Mouse (Mus musculus) brain, embryonic 14.5 days (tissue): Measurements from ENCODE around the gene Dcaf5. TPM values are rescaled to one million over a fixed set of nuclear protein-coding genes. Genes with fewer than 3 reads are reported as not detected.

Source experiments
- DNase-seq: peaks from one replicate; pipeline ENCODE4 v3.0.0-alpha.2; 2011; ENCODE audit warnings: low read depth
- CTCF ChIP-seq: fragments of 200-500 bp; IDR thresholded peaks from 2 replicates; pipeline ENCODE4 v1.5.1; 2012; ENCODE audit warnings: inconsistent platforms, mild to moderate bottlenecking, moderate library complexity, borderline replicate concordance; ENCODE audit not compliant: insufficient read depth, insufficient read length; ENCODE audit errors: extremely low read depth
- POLR2A ChIP-seq: fragments of 200-500 bp; IDR thresholded peaks from 2 replicates; pipeline ENCODE4 v1.6.1; 2012; ENCODE audit warnings: mild to moderate bottlenecking, inconsistent platforms, borderline replicate concordance; ENCODE audit not compliant: poor library complexity, insufficient read depth, insufficient read length, severe bottlenecking; ENCODE audit errors: extremely low read depth
- polyA plus RNA-seq: library from polyadenylated mRNA; depleted of rRNA; stranded (reverse); fragments of >200 nt; gene quantifications from 2 replicates; pipeline ENCODE4 v1.2.3, GENCODE M21; 2012

Gene Dcaf5
- polyA plus RNA-seq, 1 experiment, result 53.7 TPM

- TF ChIP-seq CTCF, result no peak
- no peak for TF ChIP-seq POLR2A
- DNase-seq, result no peak
These were observed 61.7 kb downstream of the Dcaf5 start for GRCm38 (mm10) chr12:80374736-80375135.

- TF ChIP-seq POLR2A, result no peak
- TF ChIP-seq CTCF, result no peak
- DNase-seq, result peak; percentile 46
These were observed 63.5 kb downstream of the Dcaf5 start for GRCm38 (mm10) chr12:80372946-80373345.

DNA sequence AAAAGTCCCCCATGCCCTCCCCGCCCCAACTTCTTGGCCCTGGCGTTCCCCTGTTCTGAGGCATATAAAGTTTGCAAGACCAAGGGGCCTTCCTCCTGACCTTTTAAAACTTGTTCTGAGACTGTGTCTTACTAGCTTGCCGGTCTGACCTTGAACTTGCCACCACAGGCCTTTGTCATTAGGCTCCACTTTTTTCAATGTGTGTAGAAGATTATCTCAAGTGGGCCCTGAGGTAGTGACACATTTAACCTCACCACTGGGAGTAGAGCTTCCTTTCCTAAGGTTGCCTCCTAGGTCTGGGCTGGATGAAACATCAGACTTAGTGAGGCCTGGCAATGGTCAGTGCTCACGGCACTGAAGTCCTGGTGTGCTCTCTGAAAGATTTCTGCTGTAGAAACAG, 69.2 kb downstream of the Dcaf5 start:
- TF ChIP-seq CTCF (no peak), POLR2A (no peak)
- DNase-seq, result no peak

- TF ChIP-seq POLR2A (no peak), CTCF (no peak)
- DNase-seq, result peak; percentile 83
These were observed 70.4 kb downstream of the Dcaf5 start for GRCm38 (mm10) chr12:80366004-80366480.

DNA sequence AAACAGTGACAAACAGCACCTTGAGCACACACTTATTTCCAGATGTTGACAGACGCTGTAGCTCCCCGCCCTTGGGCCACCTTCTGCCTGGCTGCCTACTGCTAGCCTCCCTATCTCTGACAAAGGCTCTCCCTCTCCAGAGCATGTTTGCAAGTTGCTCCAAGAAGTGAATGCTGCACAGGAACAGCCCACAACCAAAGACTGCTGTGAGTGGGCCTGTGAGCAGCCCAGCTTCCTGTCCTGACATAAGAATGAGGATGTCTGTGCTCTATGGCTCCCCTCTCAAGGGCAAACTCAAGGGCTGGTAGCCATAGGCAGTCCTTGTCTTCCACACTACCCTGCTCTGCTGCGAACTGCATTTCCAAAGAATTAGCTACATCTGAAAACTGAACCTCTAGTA, 71.1 kb downstream of the Dcaf5 start:
- TF ChIP-seq POLR2A (no peak), CTCF (no peak)
- DNase-seq, result no peak

DNA sequence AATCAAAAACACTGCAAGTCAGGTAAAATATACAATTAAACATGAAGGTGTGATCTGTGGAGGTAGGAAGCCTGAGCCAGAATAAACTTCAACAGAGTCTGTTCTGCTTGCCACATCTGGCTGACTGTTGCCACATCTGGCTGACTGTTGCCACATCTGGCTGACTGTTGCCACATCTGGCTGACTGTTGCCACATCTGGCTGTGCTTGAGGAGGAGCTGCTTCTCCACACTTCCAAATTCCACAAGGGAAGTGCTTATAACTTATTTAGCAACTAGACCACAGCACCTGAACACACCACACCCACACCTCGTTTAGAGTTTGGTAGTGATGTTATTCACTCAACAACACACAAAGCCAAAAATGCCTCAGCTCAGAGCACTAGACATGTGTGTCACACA, 74.7 kb downstream of the Dcaf5 start:
- TF ChIP-seq CTCF (no peak), POLR2A (no peak)
- no peak for DNase-seq

- TF ChIP-seq POLR2A, result no peak
- no peak for TF ChIP-seq CTCF
- no peak for DNase-seq
These were observed 76.1 kb downstream of the Dcaf5 start for GRCm38 (mm10) chr12:80360321-80360720.

GRCm38 (mm10) chr12:80344777-80345231, 91.6 kb downstream of the Dcaf5 start:
- TF ChIP-seq CTCF (no peak), POLR2A (no peak)
- peak; percentile 87 for DNase-seq

GRCm38 (mm10) chr12:80340936-80341335, 95.5 kb downstream of the Dcaf5 start:
- TF ChIP-seq CTCF (no peak), POLR2A (no peak)
- DNase-seq, result no peak

DNA sequence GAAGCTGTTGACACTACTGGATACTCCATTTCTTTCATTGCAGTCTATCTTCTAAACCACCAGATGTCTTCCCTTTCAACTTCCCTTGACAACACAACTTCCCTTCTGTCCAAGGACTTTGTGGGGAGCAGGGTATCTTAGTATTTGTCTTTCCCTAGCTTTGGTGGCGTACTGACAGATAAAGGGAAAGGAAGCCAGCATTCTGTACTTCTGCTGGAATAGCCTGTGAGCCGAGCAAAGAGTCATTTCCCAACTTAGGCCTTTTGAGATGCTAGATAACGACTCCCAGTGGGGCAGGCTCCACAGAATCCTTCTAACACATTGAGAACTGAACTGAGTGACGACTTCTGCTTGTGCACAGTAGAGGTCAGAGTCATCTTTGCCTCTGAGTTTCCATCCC, 102.2 kb downstream of the Dcaf5 start:
- DNase-seq, result peak; percentile 23
- TF ChIP-seq POLR2A (no peak), CTCF (no peak)

DNA sequence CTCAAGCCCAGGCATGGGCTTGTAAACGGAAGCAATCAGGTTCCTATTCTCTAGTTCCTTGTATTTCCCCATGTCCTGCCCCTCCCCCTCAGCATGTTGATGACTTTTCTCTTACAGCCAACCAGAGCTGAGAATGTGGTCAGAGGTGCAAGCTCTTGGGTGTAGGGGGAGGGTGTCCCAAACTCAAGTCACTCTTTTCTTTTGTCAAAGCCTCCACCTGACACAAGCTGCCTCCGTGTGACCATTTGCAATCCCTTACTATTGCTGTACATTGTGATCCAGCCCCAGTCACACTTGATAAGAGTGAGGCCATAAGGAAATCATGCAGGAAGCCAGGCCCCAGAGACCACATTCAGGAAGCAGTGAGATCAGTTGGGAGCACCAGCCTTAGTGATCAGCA, 104.8 kb downstream of the Dcaf5 start:
- TF ChIP-seq CTCF (no peak), POLR2A (no peak)
- no peak for DNase-seq

DNA sequence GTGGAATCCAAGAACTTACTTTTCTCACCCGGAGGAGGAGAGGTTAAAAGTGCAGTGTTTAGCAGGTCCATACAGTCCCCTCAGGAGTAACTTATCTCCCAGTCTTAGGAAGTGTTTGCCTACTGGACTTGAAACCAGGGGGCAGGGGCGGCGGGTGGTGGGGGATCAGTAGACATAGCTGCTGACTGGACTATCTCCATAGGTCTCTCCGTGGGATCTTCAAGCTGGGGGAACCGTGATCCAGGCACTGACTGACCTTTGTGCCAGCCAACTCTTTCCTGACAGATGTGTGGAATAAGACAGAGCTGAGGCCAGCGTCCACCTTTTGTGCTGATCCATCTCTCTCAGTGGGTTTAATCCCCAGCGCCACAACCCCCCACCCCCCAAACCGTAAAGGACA, 105.6 kb downstream of the Dcaf5 start:
- no peak for DNase-seq
- TF ChIP-seq CTCF, result no peak
- TF ChIP-seq POLR2A, result no peak
